Mouse (Mus musculus): ENCODE data around the gene Atxn7.
A peak's percentile ranks its signal among the peaks of the same experiment; 100 is the strongest.

The Atxn7 gene

DNA sequence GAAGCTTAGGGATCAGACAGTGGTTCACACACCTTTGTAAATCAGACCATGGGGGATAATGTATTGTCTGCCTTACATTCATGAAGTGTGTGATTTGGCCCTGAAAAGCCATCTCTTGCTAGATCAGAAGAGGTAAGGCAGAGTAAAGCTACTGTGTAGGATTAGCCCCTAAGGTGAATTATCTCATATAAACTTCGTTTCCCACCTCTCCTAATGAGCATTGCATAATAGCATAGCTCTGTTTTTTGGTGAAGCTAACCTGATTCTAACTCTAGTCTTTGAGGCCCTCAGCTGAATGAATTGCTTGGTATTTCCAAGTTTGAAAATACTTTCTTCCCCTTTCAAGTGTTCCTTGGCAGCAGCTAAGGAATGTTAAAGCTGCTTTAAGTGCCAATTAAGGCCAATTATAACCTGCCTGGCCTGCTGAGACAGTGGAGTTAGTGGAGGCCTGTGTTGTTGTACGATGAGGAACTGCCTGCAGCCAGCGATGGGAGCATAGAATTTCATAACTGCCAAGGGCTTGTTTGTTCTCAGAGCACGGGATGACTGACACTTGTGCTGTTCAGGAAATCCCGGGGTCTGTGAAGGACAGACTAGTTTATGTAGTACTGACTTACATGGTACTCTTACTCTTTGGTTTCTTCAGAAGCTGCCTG is 103.4 kb downstream of the Atxn7 start:
- DNase-seq (ENCODE audit: low spot score in 2 of 2) = no peak

DNA sequence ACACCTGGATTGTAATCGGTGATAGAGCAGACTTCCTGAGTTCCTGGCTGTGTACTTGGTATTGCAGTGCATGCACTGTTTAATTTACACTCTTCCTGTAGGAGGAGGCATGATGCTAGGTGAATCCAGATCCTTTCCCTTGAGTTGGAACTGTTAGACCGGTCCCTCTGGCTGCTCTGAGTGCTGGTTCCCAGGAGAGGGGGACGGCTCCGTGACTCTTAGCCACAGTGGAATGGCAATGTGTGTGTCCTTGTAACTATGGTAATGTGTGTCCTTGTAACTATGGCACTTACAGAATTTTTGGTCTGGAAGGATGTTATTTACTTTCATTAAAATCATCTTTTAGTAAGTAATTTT is 103.9 kb downstream of the Atxn7 start:
- no peak for DNase-seq (ENCODE audit: low spot score in 2 of 2)

DNA sequence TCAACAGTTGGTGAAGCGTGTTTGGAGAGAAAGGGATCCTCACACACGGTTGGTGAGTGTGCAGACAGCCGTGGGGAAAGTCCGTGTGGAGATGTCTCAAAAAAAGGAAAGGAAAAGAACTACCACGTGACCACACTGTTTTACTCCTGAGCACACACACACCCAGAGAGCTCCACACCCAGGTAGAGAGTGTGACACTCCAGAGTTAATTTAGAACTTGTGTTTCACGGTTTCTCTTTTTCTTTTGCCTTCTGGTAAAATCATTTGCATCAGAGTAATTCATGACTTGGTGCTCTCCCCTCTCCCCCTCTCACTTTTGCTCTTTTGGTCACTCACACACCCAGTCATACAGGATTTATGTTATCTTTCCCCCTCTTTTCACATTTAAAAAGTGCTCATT is 105.0 kb downstream of the Atxn7 start:
- no peak for DNase-seq (ENCODE audit: low spot score in 2 of 2)

DNA sequence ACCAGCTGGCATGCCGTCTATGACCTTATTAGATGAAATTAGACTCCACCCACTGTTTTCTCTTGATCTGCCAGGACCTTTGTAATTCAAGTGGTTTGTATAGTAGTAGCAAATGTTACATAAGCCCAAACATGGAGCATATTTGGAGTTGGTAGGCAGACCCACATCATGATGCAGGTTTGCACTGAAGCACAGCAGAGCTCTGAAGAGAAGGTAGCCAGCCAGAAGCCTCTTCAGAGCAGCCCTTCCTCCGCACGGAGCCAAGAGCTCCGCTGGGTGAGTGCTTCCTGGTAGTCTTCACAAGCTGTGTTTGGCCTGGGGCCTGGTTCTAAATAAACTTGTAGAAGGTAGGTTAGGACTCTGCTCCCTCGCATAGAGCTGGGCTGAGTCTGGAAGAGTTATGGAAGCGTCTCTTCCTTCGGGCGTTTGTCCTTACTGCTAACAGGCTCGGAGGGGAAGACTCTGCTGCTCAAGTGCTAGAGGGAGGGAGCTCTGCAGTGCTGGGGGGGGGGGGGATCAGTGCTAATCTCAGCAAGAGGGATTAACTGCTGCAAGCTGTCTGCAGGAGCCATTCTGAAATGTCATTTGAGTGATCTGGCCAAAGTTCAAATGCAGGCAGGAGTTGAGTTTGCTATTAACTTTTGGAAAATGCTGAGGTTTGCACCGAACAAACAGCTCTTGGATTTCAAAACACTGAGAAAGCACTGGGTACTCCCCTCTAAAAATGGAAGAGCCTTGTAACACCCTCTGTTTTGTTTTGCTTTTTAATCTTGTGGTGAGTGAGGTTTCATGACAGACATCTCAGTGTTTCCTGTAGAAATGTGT is 106.6 kb downstream of the Atxn7 start:
- DNase-seq (ENCODE audit: low spot score in 2 of 2) = peak in 1 of 2 experiments; percentile 65

DNA sequence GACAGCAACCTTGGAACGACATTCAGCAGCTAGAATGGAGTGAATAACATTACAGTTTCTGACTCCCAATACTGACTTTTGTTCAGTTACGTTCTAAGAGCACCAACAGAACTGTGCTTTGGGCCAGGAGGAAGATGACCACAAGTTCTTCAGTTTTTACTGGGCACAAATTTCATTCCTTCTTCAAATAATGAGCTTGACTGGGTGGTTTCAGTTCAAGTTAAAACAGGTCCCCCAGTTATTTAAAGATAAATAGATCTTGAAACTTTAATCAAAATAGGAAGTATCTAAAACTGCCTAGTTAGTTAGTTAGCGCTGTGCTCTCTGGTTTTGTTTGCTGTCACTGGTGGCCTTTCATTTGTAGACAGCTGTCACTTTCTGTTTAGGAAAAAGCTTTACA is 107.3 kb downstream of the Atxn7 start:
- DNase-seq (ENCODE audit: low spot score in 2 of 2) = no peak

DNA sequence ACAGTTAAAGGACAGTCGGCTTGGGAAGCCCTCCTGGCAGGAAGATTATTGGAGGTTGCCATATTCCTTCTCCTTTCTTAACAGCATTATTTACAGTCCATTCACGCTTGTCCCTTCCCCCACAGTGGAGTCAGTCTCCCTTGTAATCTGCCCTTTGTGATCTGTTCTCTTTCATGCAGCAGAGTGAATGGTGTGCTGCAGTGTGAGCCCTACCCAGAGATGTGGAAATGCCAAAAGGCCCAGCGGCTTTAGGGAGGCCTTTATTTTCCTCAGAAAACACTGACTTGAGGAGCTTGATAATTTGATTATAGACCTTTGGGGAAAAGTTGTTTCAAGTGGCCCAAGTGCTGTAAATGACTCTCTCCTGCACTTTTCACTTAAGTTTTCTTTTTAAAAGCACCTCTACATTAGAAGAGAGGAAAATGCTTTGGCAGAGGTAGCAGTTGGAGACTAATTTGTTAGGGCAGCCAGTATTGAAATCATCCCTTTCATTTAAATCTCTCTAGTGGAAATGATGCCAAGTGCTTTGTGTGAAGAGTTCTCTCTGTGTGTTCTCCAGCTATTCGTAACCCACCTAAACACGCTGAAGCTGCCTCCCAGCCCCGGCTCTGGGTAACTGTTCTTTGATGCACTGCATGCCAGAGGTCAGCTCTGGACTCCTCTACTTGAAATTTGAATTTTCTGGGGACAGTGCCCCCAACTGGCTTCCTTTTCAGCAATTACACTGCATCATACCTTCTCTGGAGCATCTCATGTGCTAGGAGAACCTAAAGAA is 109.5 kb downstream of the Atxn7 start:
- DNase-seq (ENCODE audit: low spot score in 2 of 2) = no peak

DNA sequence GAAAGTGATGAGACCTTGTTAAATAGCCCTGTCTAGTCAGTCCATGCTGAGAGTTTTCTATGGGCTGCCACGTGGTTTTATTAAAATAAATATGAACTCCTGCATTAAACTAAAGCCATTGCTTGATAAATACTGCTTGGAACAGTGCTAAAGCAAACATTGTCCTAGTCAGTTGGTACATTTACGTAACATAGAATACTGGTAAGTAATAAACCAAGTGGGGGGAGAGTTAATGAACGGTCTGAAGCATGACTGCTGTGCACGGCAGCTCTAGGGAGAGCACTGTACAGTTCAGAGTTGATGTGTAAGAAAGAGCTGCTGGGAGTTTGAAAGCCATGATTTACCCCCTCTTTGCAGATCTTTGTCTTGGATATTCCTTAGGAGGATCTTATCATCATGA is 110.2 kb downstream of the Atxn7 start:
- no peak for DNase-seq (ENCODE audit: low spot score in 2 of 2)

DNA sequence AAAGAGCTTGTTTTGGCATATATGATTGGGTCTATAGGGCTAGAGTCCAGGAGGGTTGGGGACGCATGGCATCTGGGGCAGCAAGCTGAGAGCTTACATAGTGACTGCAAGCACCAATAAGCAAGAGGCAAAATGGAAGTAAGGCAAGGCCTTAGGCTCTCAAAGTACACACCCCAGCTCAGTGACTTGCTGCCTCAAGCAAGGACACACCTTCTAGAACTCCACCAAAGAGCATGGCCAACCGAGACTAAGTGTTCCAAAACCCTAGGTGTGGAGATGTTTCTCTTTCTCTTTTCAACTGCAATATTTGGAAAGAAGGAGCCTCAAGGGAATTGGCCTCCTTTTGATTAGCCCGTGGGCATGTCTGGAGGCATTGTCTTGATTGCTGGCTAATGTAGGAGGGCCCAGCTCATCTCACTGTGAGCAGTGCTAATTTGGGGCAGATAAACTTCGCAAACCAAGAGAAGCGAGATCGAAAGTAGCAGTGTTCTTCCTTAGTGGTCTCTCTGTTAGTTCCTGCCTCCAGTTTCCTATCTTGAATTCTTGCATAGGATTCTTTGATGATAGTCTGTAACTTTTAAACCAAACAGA is 119.5 kb downstream of the Atxn7 start:
- DNase-seq (ENCODE audit: low spot score in 2 of 2) = no peak

DNA sequence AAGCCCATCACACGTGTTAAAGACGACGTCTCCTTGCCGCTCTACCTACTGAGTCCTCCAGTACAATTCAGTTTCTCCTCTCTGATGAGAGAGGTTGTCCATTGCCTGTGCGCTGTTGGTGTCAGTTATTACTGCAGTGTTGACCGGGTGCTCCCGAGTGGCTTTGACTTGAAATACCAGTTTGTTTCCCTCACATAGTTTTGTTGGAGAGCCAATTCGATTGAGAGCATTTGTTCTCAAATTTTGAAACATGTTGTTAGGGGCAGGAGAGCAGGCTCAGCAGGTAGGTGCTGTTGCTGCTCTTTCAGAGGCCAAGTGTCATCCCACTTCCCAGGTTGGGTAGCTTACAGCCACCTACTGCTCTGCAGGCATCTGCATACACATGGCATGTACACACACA is 122.6 kb downstream of the Atxn7 start:
- DNase-seq (ENCODE audit: low spot score in 2 of 2) = no peak

DNA sequence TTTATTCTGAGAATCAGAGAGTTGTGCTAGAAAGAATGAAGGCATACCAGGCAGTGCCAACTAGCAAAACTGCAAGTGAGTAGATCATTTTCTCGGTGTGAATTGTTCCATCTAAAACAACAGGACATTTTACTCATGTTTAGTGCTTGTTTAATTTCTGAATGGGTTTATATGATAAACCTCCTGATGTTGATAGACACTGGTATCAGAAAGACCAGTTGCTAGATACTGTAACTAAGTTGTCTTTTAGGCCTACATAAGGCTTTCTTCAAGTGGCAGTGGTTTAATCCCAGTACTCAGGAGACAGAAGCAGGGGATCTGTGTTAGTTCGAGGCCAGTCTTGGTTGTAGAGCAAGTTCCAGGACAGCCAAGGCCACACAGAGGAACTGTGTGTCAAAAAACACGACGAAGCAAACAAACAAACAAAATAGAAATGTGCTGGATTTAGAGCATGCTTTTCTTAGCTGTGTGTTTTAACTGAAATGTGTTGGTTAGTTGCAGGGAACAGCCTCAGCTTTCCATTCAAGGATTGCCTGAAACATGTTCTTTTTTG is 125.5 kb downstream of the Atxn7 start:
- no peak for DNase-seq (ENCODE audit: low spot score in 2 of 2)

DNA sequence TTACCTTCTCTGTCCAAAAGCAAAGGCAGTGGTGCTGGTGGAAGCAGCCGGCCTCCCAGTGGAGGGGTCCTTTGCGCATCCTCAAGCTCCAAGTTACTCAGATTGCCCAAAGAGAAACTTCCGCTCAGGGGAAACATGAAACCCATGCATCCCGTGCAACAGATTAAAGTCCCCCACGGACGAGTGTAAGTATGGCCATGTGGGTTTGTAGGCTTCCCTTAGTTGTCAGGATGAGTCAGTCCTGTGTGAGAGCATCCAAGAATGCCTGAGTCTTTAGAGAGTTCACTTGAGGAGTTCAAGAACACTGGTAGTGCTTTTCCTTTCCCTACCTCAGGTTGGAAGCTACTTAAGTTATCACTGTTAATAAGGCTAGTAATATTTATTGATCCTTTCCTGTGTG is 126.1 kb downstream of the Atxn7 start:
- DNase-seq (ENCODE audit: low spot score in 2 of 2) = no peak

DNA sequence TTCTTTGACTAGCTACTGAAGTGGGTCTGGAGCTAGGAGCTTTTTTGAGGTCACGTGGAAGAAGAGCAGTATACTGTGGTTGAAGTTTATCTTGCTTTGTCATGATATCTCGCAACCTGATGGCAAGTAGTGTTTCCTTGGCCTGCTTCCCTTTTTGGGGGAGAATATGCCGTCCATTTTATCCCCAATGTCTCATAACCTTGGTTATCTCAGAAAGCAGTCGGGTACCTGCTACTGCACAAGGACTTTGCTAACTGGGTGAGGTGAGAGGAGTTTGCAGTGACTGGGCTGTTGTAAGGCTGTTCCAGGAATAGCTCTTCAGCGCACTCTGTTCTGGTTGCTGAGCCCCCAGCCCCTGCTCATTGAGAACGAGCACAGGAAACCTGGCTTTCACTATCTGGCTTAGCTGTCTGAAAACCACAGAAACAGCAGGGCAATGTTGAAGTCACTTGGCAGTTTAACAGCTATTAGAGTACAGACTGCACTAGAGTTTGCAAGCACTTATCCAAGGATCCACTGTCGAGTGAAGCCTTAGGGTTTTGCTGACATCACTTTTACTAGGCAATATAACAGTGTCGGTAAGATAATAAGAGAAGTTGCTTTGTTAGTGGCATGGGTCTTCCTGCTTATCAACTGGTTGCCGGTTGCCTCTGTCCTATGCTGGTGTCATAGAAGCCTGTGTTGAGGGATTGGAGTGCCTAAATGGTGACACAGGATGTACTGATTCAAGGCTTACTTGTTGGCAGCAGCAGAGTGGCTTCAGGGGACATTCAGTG is 127.0 kb downstream of the Atxn7 start:
- no peak for DNase-seq (ENCODE audit: low spot score in 2 of 2)

DNA sequence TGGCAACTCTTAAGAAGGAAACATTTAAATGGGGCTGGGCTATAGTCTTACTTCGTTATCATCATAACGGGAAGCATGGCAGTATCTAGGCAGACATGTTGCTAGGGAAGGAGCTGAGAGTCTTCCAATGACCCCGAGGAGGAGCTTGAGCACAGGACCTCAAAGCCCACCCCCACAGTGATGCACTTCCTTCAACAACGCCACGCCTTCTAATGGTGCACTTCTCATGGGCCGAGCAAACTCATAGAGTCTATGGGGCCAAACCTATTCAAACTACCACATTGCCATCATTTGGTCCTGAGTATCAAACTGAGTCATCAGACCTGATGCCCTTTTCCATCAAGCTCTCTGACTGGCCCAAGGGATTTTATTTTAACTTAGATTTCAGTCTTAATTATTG is 129.3 kb downstream of the Atxn7 start:
- DNase-seq (ENCODE audit: low spot score in 2 of 2) = no peak

DNA sequence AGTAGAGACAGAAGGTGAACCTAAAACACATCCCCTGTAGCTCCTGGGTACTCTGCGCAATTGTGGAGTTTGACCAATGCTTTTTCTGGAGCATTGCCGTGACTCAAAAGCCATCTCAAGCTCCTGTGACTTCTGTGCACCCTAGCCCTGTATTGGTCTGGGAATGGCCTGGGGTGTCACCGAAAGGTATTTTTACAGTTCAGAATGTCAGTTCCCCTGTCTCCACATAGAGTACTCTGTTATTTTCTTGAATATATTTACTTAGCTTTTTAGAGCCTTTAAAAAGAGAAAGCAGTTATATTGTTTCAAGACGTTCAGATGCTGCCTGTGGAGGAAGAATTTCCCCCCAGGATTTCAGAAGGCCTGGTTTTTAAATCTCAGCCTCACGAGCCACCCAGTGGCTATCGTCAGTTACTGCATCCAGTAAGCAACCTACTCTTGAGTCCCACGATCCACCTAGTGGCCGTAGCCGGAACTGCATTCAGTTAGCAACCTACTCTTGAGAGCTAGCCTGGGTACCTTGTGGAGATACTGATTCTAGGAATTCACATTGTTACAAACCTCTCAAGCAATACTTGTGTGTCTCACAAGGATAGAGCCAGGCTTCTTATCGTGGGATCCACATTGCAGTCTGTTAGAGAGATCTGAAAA is 137.2 kb downstream of the Atxn7 start:
- peak; percentile 86 to 97 for DNase-seq (ENCODE audit: low spot score in 2 of 2)

DNA sequence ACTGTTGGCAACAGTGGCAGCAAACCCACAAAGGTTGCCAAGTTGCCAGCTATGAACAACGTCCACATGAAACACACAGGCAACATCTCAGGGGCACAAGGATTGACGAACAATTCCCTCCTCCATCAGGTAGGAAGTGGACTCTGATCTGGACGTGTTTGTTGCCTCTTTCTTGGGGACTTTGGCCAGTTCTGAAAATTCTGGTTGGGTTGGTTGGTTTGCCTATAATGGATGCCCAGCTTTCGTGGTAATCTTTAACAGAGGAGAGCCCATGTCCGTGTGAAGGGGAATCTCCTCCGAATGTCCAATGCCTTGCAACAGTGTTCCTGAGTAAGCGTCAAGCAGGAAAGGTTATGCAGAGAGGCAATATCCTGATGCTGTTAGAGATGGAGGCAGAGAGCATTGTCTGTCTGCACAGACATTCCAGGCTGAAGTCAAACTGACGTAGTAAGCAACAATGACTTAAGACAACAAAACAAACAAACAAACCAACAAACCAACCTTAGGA is 139.6 kb downstream of the Atxn7 start:
- DNase-seq (ENCODE audit: low spot score in 2 of 2) = no peak

DNA sequence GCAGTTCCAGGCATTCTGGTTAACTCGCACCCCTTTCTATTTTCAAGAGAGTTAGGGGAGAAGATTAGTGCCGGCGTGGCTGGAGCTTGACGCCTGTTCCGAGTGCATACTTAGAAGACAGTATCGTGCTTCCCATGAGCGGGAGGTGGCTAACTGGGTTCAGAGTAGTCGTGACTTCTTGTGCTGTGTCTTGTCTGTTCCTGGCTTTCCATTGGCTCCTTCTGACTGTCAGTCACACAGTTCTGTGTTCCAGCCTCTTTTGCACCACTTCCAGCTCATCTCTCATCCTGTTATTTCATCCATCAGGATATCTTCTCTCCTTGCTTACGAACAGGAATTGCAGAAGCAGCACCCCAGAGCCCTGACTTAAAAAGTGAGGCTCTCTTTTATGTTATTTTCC is 140.1 kb downstream of the Atxn7 start:
- no peak for DNase-seq (ENCODE audit: low spot score in 2 of 2)

DNA sequence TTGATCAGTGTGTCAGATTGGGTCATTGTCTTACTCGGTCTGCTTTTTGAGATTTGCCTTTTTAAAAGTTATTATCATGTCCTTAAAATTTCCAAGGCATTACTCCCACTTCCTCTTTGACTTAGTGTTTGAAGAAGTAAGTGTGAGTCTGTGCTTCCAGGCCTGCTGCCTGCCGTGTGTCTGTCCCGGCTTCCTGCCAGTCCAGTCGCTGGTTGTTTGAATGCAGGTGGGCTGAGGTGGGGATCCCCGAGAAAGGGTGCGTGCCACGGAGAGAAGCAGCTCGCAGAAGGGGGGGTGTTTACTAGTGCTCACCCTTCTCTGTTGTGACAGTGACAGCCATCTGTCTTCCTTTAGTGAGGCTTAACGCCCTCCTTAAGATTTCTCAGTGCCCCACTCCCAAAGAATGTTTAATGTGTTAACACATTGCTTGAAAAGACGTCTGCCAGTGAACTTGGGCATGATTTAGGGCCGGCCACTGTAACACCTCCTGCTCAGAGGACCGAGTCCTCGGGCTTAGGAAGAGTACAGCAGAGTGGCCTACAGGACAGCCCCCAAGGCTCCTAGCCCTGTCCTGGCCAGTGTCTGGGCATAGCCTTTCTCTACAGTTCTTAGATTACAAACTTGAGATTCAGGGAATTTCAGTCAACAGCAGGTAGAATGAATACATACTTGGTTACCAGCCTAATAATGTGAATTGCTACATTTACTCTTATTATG is 143.1 kb downstream of the Atxn7 start:
- DNase-seq (ENCODE audit: low spot score in 2 of 2) = no peak

DNA sequence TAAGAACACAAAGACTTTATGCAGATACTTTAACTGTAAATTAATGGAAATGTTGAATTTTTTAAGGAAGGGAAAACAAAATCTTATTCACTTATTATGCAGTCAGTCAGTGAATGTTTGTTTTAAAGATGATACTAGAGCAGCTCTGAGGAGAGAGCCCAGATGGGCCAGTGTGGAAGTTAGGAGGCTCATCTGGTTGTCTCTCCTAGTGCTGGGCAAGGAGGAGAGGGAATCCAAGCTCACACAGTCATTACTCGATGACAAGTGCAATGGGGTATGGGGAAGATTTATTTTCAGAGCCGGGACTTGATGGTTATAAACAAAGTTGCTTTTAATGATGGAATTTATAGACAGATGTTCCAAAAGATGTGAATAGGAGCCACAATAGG is 143.7 kb downstream of the Atxn7 start:
- DNase-seq (ENCODE audit: low spot score in 2 of 2) = no peak

DNA sequence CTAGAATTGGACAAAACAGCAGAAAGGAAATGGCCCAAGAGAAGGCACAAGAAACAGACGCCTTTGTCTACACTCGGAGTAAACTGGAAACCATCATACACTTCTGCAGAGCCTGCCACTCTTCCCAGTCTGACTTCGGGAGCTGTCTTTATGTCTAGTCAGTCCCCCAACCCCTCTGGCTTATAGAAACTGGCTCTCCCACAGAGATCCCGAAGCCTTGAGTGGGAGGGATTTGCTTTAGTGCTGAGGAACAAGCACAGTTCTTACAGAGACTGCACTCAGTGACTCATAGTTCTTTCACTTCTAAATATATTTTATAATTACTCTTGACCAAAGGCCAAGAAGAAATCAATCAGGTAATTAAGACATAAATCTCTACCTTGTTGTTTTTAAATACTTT is 149.5 kb downstream of the Atxn7 start:
- DNase-seq (ENCODE audit: low spot score in 2 of 2) = no peak
